Mouse (Mus musculus) spleen, postnatal 10 days (tissue): ENCODE measurements around the gene Nup85.
"Not testable (repeated sequence)": the region's sequence is repeated elsewhere in the genome, so short reads cannot be mapped to it uniquely, and the experiment has no call there.

Experiments
- DNase-seq, 2 experiments: peaks; one replicate each; pipeline ENCODE4 v3.0.0; 2021 to 2022; ENCODE audit warnings: low spot score in 2 of 2

Gene Nup85

DNA sequence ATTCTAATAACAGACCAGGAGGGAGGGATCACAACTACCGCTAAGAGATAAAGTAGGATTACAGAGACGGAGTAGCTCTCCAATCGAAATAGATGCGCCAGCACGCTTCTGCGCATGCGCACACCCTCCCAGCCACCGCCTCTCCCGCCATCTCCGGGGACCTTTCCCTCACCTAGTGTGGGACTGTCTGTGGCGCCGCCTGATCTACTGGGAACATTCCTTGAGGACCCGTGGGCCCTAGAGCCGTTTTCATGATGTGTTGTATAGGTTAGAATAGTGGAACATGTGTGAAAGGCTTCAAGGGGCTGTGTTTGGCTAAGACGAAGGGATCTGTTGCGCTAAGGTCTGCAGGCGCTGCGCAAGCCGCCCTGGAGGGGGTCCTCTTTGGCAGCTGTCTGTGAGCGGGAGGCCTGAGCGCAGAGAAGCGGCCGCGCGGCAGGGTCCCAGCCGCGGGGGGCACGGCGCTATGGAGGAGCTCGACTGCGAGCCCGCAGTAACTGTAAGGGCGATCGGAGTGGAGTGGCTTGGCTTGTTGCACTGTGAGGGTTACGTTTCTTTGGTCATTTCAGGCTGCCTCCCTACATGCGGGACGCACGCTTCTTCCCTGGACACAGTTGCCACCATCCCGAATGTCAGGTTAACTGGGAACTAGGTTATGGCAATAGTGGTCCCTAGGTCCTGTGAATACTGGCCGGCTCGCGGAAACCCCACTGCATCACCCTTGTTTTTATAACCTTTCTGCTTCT, at the start of gene Nup85:
Gene Nup85, plus strand, starts transcription at position 371 of the 746 bp plus-strand sequence.
- peak; percentile 96 to 99 for DNase-seq

DNA sequence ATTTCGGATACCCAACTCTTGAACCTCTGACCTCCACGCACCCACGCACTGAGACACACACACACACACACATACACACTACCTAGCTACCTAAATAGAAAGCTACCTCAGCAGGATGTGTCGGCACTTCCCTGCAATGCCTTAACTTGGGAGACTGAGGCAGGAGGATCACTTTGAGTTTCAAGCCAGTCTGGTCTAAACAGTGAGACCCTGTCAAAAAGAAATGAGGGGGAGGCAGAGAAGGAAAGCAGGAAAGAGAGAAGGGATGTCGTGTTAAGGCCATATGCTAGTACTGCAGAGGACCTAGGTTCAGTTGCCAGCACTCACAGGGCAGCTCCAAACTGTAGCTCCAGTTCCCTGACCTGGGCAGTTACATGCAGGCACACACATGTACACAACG, 49.2 kb upstream of the Nup85 start:
- peak in 1 of 2 experiments; percentile 15 for DNase-seq

GRCm38 (mm10) chr11:115516942-115517341, 47.3 kb upstream of the Nup85 start:
- no peak for DNase-seq

GRCm38 (mm10) chr11:115518693-115519092, 45.5 kb upstream of the Nup85 start:
- DNase-seq: no peak

DNA sequence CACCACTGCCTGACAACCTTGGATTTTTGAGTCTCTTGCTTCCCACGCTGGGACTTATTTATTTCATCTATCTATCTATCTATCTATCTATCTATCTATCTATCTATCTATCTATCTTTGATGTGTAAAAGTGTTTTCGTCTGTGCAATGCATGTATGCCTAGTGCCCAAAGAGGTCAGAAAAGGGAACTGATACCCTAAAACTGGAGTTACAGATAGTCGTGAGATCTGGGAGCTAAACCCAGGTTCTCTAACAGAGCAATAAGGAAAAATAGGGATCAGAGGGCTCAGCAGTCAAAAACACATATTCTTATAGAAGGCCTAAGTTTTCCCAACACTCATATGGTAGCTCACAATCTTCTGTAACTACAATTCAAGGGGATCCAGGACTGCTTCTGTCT, 44.7 kb upstream of the Nup85 start:
- DNase-seq: no peak

DNA sequence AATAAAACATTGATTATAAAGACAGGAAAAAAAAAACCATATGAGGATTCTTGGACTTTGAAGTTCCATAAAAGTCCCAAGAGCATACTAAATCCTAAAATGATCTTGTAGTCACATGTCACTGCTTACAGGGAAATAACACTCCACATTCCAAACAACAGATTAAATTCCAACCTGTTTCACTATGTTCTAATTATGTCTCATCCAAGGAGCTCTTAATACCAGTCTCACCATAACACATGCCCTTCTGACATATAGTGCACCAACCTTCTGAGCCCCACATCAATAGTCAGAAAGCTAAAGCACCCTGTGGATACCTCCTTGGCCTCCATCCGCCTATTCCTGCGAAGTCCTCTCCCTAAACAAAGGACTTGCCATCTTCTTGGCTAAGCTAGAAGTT, 44.0 kb upstream of the Nup85 start:
- DNase-seq: no peak

DNA sequence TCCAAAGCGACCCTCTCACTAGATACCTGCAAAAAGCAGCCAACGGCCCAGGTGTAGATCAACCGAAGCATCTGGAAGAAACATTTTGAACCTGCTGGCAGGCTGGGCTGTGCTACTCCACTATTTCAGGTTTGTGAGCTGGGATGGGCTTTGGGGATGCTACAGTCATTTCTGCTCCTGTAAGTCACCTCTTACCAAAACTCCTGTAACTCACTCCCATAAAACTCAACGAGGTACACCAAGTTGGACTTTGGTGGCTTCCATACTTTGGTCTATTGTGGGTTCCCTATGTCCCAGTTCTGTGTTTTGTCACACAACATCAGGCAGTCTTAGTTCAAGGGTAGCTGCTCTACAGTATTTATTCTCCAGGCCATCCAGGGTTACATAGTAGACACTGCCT, 43.2 kb upstream of the Nup85 start:
- DNase-seq: no peak

- DNase-seq: no peak
These were observed 42.0 kb upstream of the Nup85 start for GRCm38 (mm10) chr11:115522238-115522637.

DNA sequence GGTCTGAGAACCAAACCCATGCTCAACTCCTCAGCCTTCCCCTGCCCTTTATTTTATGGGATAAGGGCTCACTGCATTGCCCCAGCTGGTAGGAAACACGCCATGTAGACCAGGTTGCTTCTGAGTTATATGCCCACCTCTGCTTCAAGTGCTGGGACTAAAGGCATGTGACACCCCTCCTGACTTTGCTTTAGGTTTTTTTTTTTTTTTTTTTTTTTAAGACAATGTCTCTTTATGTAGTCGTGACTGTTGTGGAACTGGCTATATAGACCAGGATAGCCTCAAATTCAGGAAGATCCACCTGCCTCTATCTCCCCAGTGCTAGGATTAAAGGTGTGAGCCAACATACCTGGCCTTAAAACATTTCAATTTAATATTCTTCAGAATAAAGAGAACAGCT, 41.5 kb upstream of the Nup85 start:
- no peak for DNase-seq

DNA sequence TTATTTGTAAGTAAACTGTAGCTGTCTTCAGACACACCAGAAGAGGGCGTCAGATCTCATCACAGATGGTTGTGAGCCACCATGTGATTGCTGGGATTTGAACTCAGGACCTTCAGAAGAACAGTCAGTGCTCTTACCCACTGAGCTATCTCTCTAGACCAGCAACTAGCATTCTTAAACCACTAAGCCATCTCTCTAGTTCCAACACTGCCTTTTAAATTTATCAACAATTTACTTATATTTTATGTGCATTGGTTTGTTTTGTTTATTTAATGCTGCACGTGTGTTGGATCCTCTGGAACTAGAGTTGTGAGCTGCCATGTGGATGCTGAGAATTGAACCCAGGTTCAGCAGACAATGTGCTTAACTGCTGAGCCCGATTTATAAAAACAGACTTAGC, 37.8 kb upstream of the Nup85 start:
- not testable (repeated sequence) for DNase-seq

DNA sequence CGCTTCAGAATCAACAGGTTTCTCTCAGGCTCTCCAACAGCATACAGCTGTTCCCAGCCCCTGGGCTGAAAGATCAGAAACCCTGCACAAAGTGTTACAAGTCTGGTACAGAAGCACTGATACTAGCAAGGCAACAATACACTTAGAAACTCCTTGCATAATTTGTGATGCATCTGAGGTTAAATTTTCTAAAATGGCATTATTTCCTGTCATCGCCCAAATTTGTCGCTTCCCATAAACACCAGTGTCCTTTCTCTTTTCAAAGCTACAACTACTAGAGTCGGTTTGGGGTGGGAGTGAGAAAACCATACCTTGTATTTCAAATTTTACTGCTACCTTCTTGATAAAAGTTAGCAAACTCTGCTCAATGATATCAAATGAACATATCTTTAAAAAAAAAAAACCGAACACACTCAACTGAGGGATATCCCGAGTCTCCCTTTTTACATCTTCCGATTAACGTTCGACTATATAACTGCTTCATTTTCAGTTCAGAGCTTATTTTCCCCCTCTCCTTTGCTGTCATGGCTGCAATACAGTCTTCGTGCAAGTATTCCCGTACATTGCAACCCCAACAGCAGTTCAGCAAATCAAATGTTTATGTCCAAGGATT, 29.4 kb upstream of the Nup85 start:
- DNase-seq: no peak

- peak; percentile 68 to 77 for DNase-seq
These were observed 28.7 kb upstream of the Nup85 start for GRCm38 (mm10) chr11:115535401-115536037.

DNA sequence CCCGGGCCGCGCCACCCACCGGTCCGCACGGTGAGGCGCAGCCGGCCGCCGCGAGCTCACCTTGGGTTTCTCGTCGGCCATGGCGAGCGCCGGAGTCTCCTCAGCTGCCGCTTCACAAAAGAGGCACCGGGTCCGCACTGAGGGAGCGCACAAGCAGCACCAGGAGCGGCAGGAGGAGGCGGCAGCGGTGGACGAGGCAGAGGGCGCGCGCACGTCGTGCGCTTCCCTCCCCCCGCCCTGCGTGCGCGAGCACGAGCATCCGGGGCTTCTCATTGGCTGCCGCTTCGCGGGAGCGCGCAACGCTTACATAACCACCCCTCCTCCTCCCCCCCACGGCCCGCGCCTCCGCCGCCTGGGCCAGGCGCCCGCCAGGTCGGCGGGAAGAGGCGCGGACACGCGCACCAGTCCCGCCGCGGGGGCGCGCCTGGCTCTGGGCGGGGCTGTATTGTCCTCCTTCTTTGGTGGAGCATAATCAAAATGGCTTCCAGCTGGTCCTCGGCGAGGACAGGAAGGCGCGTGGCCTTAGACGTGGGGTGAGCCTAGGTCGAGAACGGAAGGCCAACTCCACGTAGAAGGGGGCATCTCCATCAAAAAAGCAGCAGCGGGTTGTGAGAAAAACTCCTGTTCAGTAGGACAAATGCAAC, 28.1 kb upstream of the Nup85 start, which contains the start of gene Sumo2:
Gene Sumo2, minus strand, starts transcription at position 239 of the 644 bp plus-strand sequence.
- DNase-seq: peak; percentile 95 to 99

DNA sequence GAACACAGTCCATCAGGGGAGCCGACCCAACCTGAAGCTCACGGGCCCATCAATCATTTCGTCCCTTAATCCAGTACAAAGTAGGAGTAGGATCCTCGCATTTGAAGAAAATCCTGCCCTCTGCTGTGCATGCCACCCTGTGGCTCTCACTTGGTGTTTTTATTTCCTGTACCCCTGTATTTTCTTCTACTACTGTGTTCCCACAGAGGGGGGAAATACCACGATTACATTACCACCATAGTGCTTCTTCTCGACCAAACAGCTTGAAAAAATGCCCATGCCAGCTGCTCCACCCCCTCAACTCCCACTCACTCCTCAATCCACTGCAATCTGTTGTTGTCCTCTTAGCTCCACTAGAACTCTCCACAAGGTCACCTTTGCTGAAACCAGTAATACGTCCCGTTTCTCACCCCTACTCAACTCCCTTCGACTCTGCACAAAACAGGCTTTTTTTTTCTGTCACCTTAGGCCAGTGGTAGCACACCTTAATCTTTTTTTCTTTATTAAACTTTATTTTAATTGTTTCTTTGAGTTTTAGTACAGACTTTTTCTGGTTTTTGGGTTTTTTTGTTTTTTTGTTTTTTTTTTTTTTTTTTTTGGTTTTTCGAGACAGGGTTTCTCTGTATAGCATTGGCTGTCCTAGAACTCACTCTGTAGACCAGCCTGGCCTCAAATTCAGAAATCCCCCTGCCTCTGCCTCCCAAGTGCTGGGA, 27.2 kb upstream of the Nup85 start:
- DNase-seq: no peak

DNA sequence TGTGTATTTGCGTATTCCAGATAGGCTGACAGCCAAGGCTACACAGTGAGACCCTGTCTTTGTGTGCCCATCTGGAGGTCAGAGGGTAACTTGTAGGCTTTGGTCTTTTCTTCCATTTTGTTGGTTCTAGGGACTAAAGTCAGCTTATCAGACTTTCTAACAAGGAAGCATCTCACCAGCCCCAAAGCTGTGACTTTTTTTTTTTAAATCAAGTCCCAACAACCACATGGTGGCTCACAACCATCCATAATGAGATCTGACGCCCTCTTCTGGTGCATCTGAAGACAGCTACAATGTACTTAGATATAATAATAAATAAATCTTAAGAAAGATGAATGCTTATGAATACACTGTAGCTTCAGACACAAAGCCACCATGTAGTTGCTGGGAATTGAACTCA, 26.2 kb upstream of the Nup85 start:
- DNase-seq: no peak

- no peak for DNase-seq
These were observed 20.7 kb upstream of the Nup85 start for GRCm38 (mm10) chr11:115543571-115543970.

- DNase-seq: peak in 1 of 2 experiments; percentile 53
These were observed 11.5 kb upstream of the Nup85 start for GRCm38 (mm10) chr11:115552783-115553182.

DNA sequence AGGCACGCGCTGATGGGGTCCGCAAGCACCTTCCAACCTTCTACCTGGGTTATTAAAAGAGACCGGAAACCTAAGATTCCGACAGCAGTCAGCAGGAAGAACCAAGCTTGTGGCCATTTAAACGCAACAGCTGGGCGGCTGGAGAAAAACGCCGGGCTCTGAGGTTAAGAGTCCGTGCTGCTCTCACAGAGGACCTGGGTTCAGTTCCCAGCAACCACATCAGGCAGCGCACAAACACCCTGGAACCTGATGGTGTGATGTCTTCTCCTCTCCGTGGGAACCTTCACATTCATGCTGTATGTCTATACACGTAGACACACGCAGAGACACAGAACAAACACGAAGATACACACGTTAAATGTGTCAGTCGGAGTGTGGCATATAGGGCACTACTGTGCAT, 8.5 kb upstream of the Nup85 start:
- no peak for DNase-seq

GRCm38 (mm10) chr11:115563406-115563805, 828 bp upstream of the Nup85 start:
- DNase-seq: peak; percentile 20 to 40

DNA sequence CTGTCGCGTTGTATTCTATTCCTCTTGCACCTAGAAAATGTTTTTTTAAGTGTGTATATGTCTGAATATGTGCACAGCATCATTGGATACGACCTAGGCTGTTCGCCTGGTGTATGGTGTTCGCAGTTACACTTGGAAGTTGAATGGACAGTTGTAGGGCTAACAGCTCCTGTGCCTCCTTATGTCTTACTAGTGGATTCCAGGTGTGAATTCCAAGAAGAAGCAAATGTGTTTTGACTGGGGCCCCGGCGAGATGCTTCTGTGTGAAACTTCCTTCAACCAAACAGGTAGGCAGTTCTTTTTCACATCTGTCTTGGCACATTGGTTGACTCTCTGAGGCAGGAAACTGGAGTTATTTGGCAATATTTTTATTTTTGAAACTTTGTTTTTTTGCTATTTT, 727 bp downstream of the Nup85 start:
- DNase-seq: no peak

DNA sequence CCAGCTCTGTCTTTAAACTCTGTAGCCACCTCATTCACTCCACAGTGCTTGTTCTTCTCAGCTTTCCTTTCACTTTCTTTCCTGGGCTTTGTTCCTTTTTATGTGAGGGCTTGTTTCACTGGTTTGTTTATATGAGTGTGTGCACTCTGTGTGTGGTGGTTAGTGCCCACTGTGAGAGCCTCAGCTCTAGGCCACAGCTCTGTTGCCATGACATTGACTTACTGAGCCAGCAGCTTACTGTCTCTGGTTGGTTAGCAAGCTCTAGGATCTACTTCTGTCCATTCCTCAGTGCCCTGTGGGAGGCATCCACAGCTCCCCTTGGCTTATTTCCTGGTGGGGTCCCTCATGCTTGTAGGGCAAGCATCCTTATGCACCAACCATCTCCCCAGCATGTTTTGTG, 14.8 kb downstream of the Nup85 start:
- DNase-seq: no peak
